Mouse (Mus musculus) stomach, postnatal 0 days (tissue): Measurements from ENCODE around the gene Gm28490. TPM values are rescaled to one million over a fixed set of nuclear protein-coding genes. Genes with fewer than 3 reads are reported as not detected.
"Not testable (repeated sequence)": the region's sequence is repeated elsewhere in the genome, so short reads cannot be mapped to it uniquely, and the experiment has no call there.

Source experiments
- ATAC-seq: fragments of 200-750 bp; cut with Nextera tagmentation; 2 replicates; pipeline ENCODE4 v1.8.0; 2017; ENCODE audit not compliant: low FRiP score, low TSS enrichment
- DNase-seq: peaks from one replicate; pipeline ENCODE4 v3.0.0-alpha.2; 2016; ENCODE audit warnings: low spot score
- H3K27ac ChIP-seq: fragments of 300-500 bp; sonication (generic); replicated peaks from 2 replicates; pipeline ENCODE4 v1.5.1; 2014; ENCODE audit warnings: mild to moderate bottlenecking, control low read depth
- H3K27me3 ChIP-seq: fragments of 300-500 bp; sonication (generic); 2 replicates; pipeline ENCODE4 v1.6.1; 2014; ENCODE audit warnings: low read length; ENCODE audit not compliant: control insufficient read depth, insufficient read depth
- H3K36me3 ChIP-seq: fragments of 300-500 bp; sonication (generic); 2 replicates; pipeline ENCODE4 v1.6.1; 2014; ENCODE audit warnings: low read length, mixed read lengths; ENCODE audit not compliant: control insufficient read depth, insufficient read depth
- H3K4me1 ChIP-seq: fragments of 300-500 bp; sonication (generic); replicated peaks from 2 replicates; pipeline ENCODE4 v1.6.1; 2014; ENCODE audit warnings: antibody characterized with exemption; ENCODE audit not compliant: control insufficient read depth, insufficient read depth
- H3K4me2 ChIP-seq: fragments of 300-500 bp; sonication (generic); replicated peaks from 2 replicates; pipeline ENCODE4 v1.6.1; 2014; ENCODE audit warnings: low read depth, mild to moderate bottlenecking, control low read depth, moderate library complexity
- H3K4me3 ChIP-seq: fragments of 300-500 bp; sonication (generic); 2 replicates; pipeline ENCODE4 v1.5.1; 2014; ENCODE audit warnings: low read depth, low read length, control low read depth
- H3K9ac ChIP-seq: fragments of 300-500 bp; sonication (generic); 2 replicates; pipeline ENCODE4 v1.6.1; 2014; ENCODE audit warnings: mild to moderate bottlenecking, low read length, control low read depth, mixed read lengths
- H3K9me3 ChIP-seq: fragments of 300-500 bp; sonication (generic); 2 replicates; pipeline ENCODE4 v1.6.1; 2016; ENCODE audit warnings: low read length; ENCODE audit not compliant: control insufficient read depth
- WGBS: fragments of 180-500 bp; shearing (Covaris S2); extraction: QIAGEN DNeasy Blood & Tissue Kit; methylation state at CpG from one replicate; pipeline ENCODE4 v1.1.7; 2014; 5-methylcytosine and 5-hydroxymethylcytosine counted together
- polyA plus RNA-seq: library from polyadenylated mRNA; unstranded; fragments of >200 nt; fragmentation: Nextera tagmentation; extraction: Ambion mirVana; gene quantifications from 2 replicates; pipeline ENCODE4 v1.2.1, GENCODE M21; 2015

Gene Gm28490
- not detected in 2 replicates for polyA plus RNA-seq

GRCm38 (mm10) chrY:31634656-31635055, at the start of gene Gm28490:
TSS of gene Gm28490 (minus strand) at chrY:31634756.
- H3K36me3 ChIP-seq, H3K4me1 ChIP-seq, ATAC-seq, H3K9ac ChIP-seq, H3K27ac ChIP-seq, DNase-seq, H3K27me3 ChIP-seq, H3K4me2 ChIP-seq, H3K4me3 ChIP-seq, H3K9me3 ChIP-seq: not testable (repeated sequence)
- WGBS, result no CpG with 5 or more reads among the region's 8 CpGs
